Mouse (Mus musculus) CH12.LX (cell line): ENCODE data around the gene Zic5.

Experiments
- BHLHE40 ChIP-seq: IDR thresholded peaks from 2 replicates; pipeline ENCODE4 v1.6.1; 2011; ENCODE audit warnings: mild to moderate bottlenecking, low read depth, low read length, improper control_type of control experiment
- CHD2 ChIP-seq: IDR thresholded peaks from 2 replicates; pipeline ENCODE4 v1.6.1; 2011; ENCODE audit warnings: low read length, improper control_type of control experiment
- CTCF ChIP-seq, 2 experiments: IDR thresholded peaks in 1 of 2; conservative IDR thresholded peaks in 1 of 2; 2 replicates each; pipeline ENCODE4 v1.5.1; 2011 to 2012; ENCODE audit warnings: low read depth in 2 of 2, low read length in 2 of 2, improper control_type of control experiment in 1 of 2, inconsistent platforms in 1 of 2, mild to moderate bottlenecking in 1 of 2, moderate library complexity in 1 of 2
- HCFC1 ChIP-seq: IDR thresholded peaks from 2 replicates; pipeline ENCODE4 v1.6.1; 2012; ENCODE audit warnings: low read depth, mild to moderate bottlenecking, inconsistent platforms, low read length, improper control_type of control experiment
- MYC ChIP-seq: IDR thresholded peaks from 2 replicates; pipeline ENCODE4 v1.6.1; 2011; ENCODE audit warnings: low read depth, mild to moderate bottlenecking, improper control_type of control experiment, low read length
- POLR2A ChIP-seq: IDR thresholded peaks from 2 replicates; pipeline ENCODE4 v1.6.1; 2011; ENCODE audit warnings: low read depth, mild to moderate bottlenecking, improper control_type of control experiment, low read length
- RCOR1 ChIP-seq: conservative IDR thresholded peaks from 2 replicates; pipeline ENCODE4 v1.6.1; 2012; ENCODE audit warnings: low read depth, mild to moderate bottlenecking, inconsistent platforms, low read length, improper control_type of control experiment
- TCF12 ChIP-seq: IDR thresholded peaks from 2 replicates; pipeline ENCODE4 v1.6.1; 2014; ENCODE audit warnings: low read depth, mild to moderate bottlenecking, inconsistent platforms, low read length, improper control_type of control experiment
- USF1 ChIP-seq: IDR thresholded peaks from 2 replicates; pipeline ENCODE4 v1.6.1; 2014; ENCODE audit warnings: low read depth, mild to moderate bottlenecking, inconsistent platforms, low read length, improper control_type of control experiment
- USF2 ChIP-seq: conservative IDR thresholded peaks from 2 replicates; pipeline ENCODE4 v1.6.1; 2011; ENCODE audit warnings: low read depth, low read length, improper control_type of control experiment
- ZKSCAN1 ChIP-seq: IDR thresholded peaks from 2 replicates; pipeline ENCODE4 v1.6.1; 2012; ENCODE audit warnings: low read depth, inconsistent platforms, low read length, improper control_type of control experiment, borderline replicate concordance
- ZNF384 ChIP-seq: IDR thresholded peaks from 2 replicates; pipeline ENCODE4 v1.6.1; 2012; ENCODE audit warnings: low read depth, low read length, improper control_type of control experiment, inconsistent platforms

DNA sequence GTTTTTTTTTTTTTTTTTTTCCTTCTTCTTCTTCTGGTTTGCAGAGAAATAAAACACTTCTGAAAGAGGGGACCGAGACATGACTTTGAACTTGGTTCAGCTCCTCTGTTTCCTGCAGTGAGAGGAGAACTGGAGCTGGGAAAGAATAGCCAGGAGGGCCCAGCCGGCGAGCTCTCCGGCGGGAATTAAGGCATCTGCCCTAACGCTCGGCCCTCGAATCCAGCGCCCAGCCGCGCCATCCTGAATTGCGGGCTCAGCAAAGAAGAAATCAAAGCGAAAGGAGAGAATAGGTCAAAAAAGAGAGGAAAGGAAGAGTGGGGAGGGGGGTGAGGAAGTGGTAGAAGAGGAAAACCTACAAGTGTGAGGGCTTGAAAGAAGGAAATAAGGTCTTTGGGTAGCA is 6.7 kb upstream of the Zic5 start:
- TF ChIP-seq CTCF (conservative IDR thresholded peaks at IDR 0.05 in 1 of 2, IDR thresholded peaks at IDR 0.05 in 1 of 2; ENCODE audit: low read depth in 2 of 2, low read length in 2 of 2): no peak
- no peak for TF ChIP-seq RCOR1
- TF ChIP-seq ZNF384: no peak
- TF ChIP-seq USF2: no peak
- TF ChIP-seq TCF12: no peak
- TF ChIP-seq POLR2A: no peak
- no peak for TF ChIP-seq USF1
- TF ChIP-seq ZKSCAN1: no peak
- TF ChIP-seq MYC: no peak
- no peak for TF ChIP-seq HCFC1
- TF ChIP-seq BHLHE40: no peak
- no peak for TF ChIP-seq CHD2
